Mouse (Mus musculus) testis, adult 2 months (tissue): ENCODE measurements at regions not wholly inside any gene's neighbourhood (a gene's known extent, or its start where the extent isn't known, plus 50 kb on each side); places are given as distances from the start of the nearest gene placed in this dataset.

Experiments
- H3K27ac ChIP-seq: fragments of 200-500 bp; 2 replicates; pipeline ENCODE4 v1.5.1; 2012; ENCODE audit warnings: low read depth, low read length; ENCODE audit not compliant: control insufficient read depth, insufficient read depth
- H3K27me3 ChIP-seq: fragments of 200-500 bp; 2 replicates; pipeline ENCODE4 v1.6.1; 2012; ENCODE audit warnings: mild to moderate bottlenecking, low read length, moderate library complexity; ENCODE audit not compliant: control insufficient read depth, insufficient read depth
- H3K36me3 ChIP-seq: fragments of 200-500 bp; 2 replicates; pipeline ENCODE4 v1.6.1; 2012; ENCODE audit warnings: mild to moderate bottlenecking, low read length; ENCODE audit not compliant: control insufficient read depth, insufficient read depth
- H3K4me1 ChIP-seq: fragments of 200-500 bp; 2 replicates; pipeline ENCODE4 v1.6.1; 2012; ENCODE audit warnings: low read length; ENCODE audit not compliant: control insufficient read depth, insufficient read depth
- H3K4me3 ChIP-seq: fragments of 200-500 bp; 2 replicates; pipeline ENCODE4 v1.5.1; 2012; ENCODE audit warnings: low read depth, mild to moderate bottlenecking, low read length, moderate library complexity, mixed read lengths; ENCODE audit not compliant: control insufficient read depth
- CTCF ChIP-seq: fragments of 200-500 bp; IDR thresholded peaks from 2 replicates; pipeline ENCODE4 v1.5.1; 2012; ENCODE audit warnings: low read depth, mild to moderate bottlenecking, inconsistent platforms, low read length, moderate library complexity; ENCODE audit not compliant: control insufficient read depth, insufficient read depth, insufficient replicate concordance
- POLR2A ChIP-seq: fragments of 200-500 bp; IDR thresholded peaks from 2 replicates; pipeline ENCODE4 v1.6.1; 2012; ENCODE audit warnings: low read depth, mild to moderate bottlenecking, inconsistent platforms, low read length, moderate library complexity; ENCODE audit not compliant: control insufficient read depth

GRCm38 (mm10) chr3:140942450-140942849 is 269.7 kb downstream of the Pdha2 start:
- Histone ChIP-seq H3K36me3 (no peaks in the 10 kb centered on the region), H3K27me3 (no peaks in the 10 kb centered on the region), H3K27ac (no peak overlapping the region), H3K4me1 (no peaks in the 10 kb centered on the region), H3K4me3 (no peak overlapping the region)
- TF ChIP-seq POLR2A (no peak), CTCF (no peak)

GRCm38 (mm10) chr3:140941898-140942297 is 270.3 kb downstream of the Pdha2 start:
- H3K27me3 ChIP-seq = no peaks in the 10 kb centered on the region
- no peaks in the 10 kb centered on the region for H3K36me3 ChIP-seq
- TF ChIP-seq POLR2A (no peak), CTCF (no peak)
- no peaks in the 10 kb centered on the region for H3K4me1 ChIP-seq
- no peak overlapping the region for H3K4me3 ChIP-seq
- H3K27ac ChIP-seq = no peak overlapping the region

- Histone ChIP-seq H3K36me3 (no peaks in the 10 kb centered on the region), H3K4me3 (no peak overlapping the region), H3K4me1 (no peaks in the 10 kb centered on the region), H3K27me3 (no peaks in the 10 kb centered on the region), H3K27ac (no peak overlapping the region)
- TF ChIP-seq POLR2A (no peak), CTCF (no peak)
Measured at GRCm38 (mm10) chr3:140941316-140941715, 270.8 kb downstream of the Pdha2 start.

GRCm38 (mm10) chr3:140933156-140933555 is 279.0 kb downstream of the Pdha2 start:
- TF ChIP-seq POLR2A (no peak), CTCF (no peak)
- H3K4me1 ChIP-seq = no peaks in the 10 kb centered on the region
- H3K4me3 ChIP-seq = no peak overlapping the region
- H3K27ac ChIP-seq = no peak overlapping the region
- H3K36me3 ChIP-seq = no peaks in the 10 kb centered on the region
- no peaks in the 10 kb centered on the region for H3K27me3 ChIP-seq

- H3K36me3 ChIP-seq = no peaks in the 10 kb centered on the region
- no peaks in the 10 kb centered on the region for H3K4me1 ChIP-seq
- TF ChIP-seq POLR2A (no peak), CTCF (no peak)
- H3K27me3 ChIP-seq = no peaks in the 10 kb centered on the region
- H3K27ac ChIP-seq = no peak overlapping the region
- no peak overlapping the region for H3K4me3 ChIP-seq
Measured at GRCm38 (mm10) chr3:140926689-140927088, 285.5 kb downstream of the Pdha2 start.

GRCm38 (mm10) chr3:140876201-140876895 is 335.8 kb downstream of the Pdha2 start:
- no peak overlapping the region for H3K27ac ChIP-seq
- H3K4me1 ChIP-seq = no peaks in the 10 kb centered on the region
- TF ChIP-seq CTCF = no peak
- TF ChIP-seq POLR2A = no peak
- H3K36me3 ChIP-seq = no peaks in the 10 kb centered on the region
- no peak overlapping the region for H3K4me3 ChIP-seq
- no peaks in the 10 kb centered on the region for H3K27me3 ChIP-seq

GRCm38 (mm10) chr3:140875500-140876200 is 336.5 kb downstream of the Pdha2 start:
- no peaks in the 10 kb centered on the region for H3K36me3 ChIP-seq
- no peaks in the 10 kb centered on the region for H3K4me1 ChIP-seq
- no peak for TF ChIP-seq CTCF
- no peak for TF ChIP-seq POLR2A
- no peaks in the 10 kb centered on the region for H3K27me3 ChIP-seq
- no peak overlapping the region for H3K4me3 ChIP-seq
- H3K27ac ChIP-seq = no peak overlapping the region
